Mouse (Mus musculus): ENCODE results near the gene Syngr1.

GRCm38 (mm10) chr15:80107575-80107974 is 16.4 kb downstream of the Syngr1 start:
- TF ChIP-seq GATA1 (IDR thresholded peaks at IDR 0.05; ENCODE audit: borderline replicate concordance, low read length): no peak
- no peak for TF ChIP-seq FLI1 (IDR thresholded peaks at IDR 0.05; ENCODE audit: low read length)

All from megakaryocyte, embryonic 14.5 days (primary cell).